Mouse (Mus musculus) hindbrain, embryonic 12.5 days (tissue): ENCODE measurements around the gene Lep. TPM values are rescaled to one million over a fixed set of nuclear protein-coding genes. Genes with fewer than 3 reads are reported as not detected.

ENCODE experiments used
- ATAC-seq: fragments of 200-750 bp; cut with Nextera tagmentation; 2 replicates; pipeline ENCODE4 v1.8.0; 2017; ENCODE audit warnings: moderate TSS enrichment; ENCODE audit not compliant: low FRiP score
- H3K27ac ChIP-seq: fragments of 300-500 bp; sonication (generic); 2 replicates; pipeline ENCODE4 v1.5.1; 2016; ENCODE audit warnings: mild to moderate bottlenecking
- H3K27me3 ChIP-seq: fragments of 300-500 bp; sonication (generic); 2 replicates; pipeline ENCODE4 v1.6.1; 2016; ENCODE audit warnings: mild to moderate bottlenecking
- H3K36me3 ChIP-seq: fragments of 300-500 bp; sonication (generic); 2 replicates; pipeline ENCODE4 v1.6.1; 2016; ENCODE audit warnings: mild to moderate bottlenecking
- H3K4me1 ChIP-seq: fragments of 300-500 bp; sonication (generic); 2 replicates; pipeline ENCODE4 v1.6.1; 2016
- H3K4me2 ChIP-seq: fragments of 300-500 bp; sonication (generic); replicated peaks from 2 replicates; pipeline ENCODE4 v1.6.1; 2016; ENCODE audit warnings: mild to moderate bottlenecking
- H3K4me3 ChIP-seq: fragments of 300-500 bp; sonication (generic); 2 replicates; pipeline ENCODE4 v1.5.1; 2016; ENCODE audit warnings: mild to moderate bottlenecking
- H3K9ac ChIP-seq: fragments of 300-500 bp; sonication (generic); 2 replicates; pipeline ENCODE4 v1.6.1; 2016; ENCODE audit warnings: mild to moderate bottlenecking, moderate library complexity
- H3K9me3 ChIP-seq: fragments of 300-500 bp; sonication (generic); replicated peaks from 2 replicates; pipeline ENCODE4 v1.6.1; 2016; ENCODE audit warnings: mild to moderate bottlenecking
- WGBS: fragments of 180-500 bp; shearing (Covaris S2); methylation state at CpG from one replicate; pipeline ENCODE4 v1.1.7; 2016; 5-methylcytosine and 5-hydroxymethylcytosine counted together
- polyA plus RNA-seq: library from polyadenylated mRNA; unstranded; fragments of >200 nt; fragmentation: Nextera tagmentation; extraction: Ambion mirVana; gene quantifications from 2 replicates; pipeline ENCODE4 v1.2.1, GENCODE M21; 2016

Lep gene
- not detected in 2 replicates for polyA plus RNA-seq

DNA sequence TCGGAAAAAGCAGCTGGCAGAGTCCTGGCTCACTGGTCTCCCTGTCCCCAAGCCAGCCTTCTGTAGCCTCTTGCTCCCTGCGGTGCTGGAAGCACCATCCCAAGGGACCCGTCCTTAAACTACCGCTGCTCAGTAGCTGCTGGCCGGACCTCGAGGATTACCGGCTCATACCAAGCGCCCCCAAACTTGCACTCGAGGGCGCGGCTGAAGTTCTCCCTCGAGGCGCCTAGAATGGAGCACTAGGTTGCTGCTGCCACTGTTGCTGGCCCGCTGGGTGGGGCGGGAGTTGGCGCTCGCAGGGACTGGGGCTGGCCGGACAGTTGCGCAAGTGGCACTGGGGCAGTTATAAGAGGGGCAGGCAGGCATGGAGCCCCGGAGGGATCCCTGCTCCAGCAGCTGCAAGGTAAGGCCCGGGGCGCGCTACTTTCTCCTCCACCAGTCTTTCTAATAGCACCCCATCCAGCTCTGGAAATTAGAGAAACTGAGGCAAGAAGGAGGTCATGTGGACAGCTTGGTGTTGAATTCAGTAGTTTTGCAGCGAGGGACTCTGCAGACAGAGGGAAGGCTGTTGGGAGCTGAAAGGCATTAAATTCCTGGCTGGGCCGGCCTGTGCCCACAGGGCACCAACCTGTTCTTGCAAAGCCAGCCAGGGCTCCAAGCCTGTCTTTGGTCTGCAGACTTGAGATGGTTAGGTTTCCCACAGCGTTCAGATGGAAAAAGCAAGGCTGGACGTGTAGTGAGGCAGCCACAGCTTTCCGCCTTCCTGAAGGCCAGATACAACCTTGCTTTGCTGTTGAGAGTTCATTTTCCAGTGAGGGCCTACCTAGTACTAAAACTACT, at the start of gene Lep:
TSS of gene Lep (plus strand) at position 375 of the 840 bp plus-strand sequence.
- Histone ChIP-seq H3K36me3 (no peaks in the 10 kb centered on the region), H3K27ac (no peak within 1 kb of the TSS), H3K4me1 (0 out of 2 replicates have a peak, but pooled peaks cover 2% of the 10 kb centered on the region), H3K4me2 (no peak within 1 kb of the TSS), H3K9me3 (no peaks in the 10 kb centered on the region), H3K4me3 (no peak within 1 kb of the TSS), H3K9ac (no peak within 1 kb of the TSS), H3K27me3 (no peaks in the 10 kb centered on the region)
- WGBS, result 74% methylated on average over 28 of the region's 28 CpGs
- ATAC-seq, result no peak

DNA sequence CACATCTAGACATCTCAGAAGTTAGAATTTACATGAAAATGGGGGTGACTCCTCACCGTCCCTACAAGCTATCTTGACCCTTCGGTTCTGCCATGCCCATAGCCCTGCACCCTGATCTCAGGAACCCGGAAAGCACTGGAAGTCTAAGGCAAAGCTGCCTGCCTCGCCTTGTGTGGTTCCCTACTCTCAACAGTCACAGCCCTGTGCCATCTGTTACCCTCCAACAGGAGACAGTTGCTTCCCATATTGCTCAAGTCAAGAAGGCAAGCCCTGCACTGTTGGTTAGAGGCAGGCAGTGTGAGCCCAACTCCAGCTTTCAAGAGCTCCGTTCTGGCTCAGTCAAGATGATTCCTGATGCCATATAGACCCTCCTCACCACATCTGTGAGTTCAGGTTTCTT, 48.4 kb upstream of the Lep start:
- no peak overlapping the region for H3K4me3 ChIP-seq
- H3K27ac ChIP-seq, result no peak overlapping the region
- no peaks in the 10 kb centered on the region for H3K36me3 ChIP-seq
- H3K9ac ChIP-seq, result no peak overlapping the region
- ATAC-seq, result no peak
- no peak overlapping the region for H3K4me2 ChIP-seq
- no peaks in the 10 kb centered on the region for H3K27me3 ChIP-seq
- peaks cover 1% of the 10 kb centered on the region for H3K4me1 ChIP-seq
- WGBS, result 83% methylated on average over 5 of the region's 5 CpGs
- no peaks in the 10 kb centered on the region for H3K9me3 ChIP-seq

DNA sequence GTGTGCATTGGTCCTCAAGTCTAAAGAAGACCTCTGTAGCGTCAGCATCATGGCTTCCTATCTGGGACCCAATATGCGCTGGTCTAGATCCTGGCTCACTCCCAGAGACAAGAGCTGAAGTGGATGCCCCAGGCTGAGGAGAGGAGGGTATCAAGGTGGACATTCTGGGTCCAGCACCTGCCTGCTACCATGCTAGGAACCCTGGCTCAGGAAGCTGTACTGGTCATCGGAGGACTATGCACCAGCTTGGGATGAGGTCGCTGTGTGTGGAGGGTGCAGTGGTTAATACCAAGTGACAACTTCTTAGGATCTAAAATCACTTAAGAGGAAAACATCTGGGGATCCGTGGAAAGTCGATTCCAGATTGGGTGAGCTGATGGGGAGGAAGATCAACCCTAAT, 46.8 kb upstream of the Lep start:
- Histone ChIP-seq H3K36me3 (no peaks in the 10 kb centered on the region), H3K27ac (no peak overlapping the region), H3K9ac (no peak overlapping the region), H3K27me3 (peaks cover 9% of the 10 kb centered on the region), H3K4me1 (peaks cover 11% of the 10 kb centered on the region), H3K9me3 (no peaks in the 10 kb centered on the region), H3K4me2 (no peak overlapping the region), H3K4me3 (no peak overlapping the region)
- WGBS, result 90% methylated on average over 6 of the region's 6 CpGs
- no peak for ATAC-seq

DNA sequence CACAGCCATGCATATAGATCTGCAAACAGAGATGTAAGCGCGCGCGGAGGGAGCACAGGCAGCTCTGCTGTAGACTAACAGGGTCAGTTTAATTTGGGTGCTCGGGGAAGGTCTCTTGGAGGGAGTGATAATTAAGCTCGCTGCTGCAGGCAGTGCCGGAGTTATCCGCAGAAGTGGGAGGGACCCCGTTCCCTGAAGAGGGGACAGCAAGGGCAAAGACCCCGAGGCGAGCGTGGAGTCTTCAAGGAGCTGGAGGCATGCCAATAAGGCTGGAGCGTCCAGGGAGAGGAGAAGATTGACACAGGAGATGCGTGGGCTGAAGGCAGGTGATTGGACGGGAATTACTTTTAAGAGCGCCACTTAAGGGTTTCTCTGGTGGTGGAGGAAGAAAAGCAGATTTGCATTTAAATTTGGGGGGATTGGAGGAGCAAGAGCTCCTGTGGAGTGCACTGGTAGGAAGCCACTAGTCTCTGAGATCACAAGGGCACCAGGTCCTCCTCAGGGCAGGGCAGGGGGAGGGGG, 43.1 kb upstream of the Lep start:
- WGBS, result 2% methylated on average over 16 of the region's 16 CpGs
- H3K36me3 ChIP-seq, result no peaks in the 10 kb centered on the region
- H3K4me1 ChIP-seq, result peaks cover 11% of the 10 kb centered on the region
- ATAC-seq, result peak; percentile 57; the same call in 1 of the 2 replicates
- peaks cover 24% of the 10 kb centered on the region for H3K27me3 ChIP-seq
- no peak overlapping the region for H3K27ac ChIP-seq
- peak overlapping the region; percentile 27 for H3K4me3 ChIP-seq
- H3K9me3 ChIP-seq, result no peaks in the 10 kb centered on the region
- H3K4me2 ChIP-seq, result peak overlapping the region; percentile 57
- H3K9ac ChIP-seq, result no peak overlapping the region

DNA sequence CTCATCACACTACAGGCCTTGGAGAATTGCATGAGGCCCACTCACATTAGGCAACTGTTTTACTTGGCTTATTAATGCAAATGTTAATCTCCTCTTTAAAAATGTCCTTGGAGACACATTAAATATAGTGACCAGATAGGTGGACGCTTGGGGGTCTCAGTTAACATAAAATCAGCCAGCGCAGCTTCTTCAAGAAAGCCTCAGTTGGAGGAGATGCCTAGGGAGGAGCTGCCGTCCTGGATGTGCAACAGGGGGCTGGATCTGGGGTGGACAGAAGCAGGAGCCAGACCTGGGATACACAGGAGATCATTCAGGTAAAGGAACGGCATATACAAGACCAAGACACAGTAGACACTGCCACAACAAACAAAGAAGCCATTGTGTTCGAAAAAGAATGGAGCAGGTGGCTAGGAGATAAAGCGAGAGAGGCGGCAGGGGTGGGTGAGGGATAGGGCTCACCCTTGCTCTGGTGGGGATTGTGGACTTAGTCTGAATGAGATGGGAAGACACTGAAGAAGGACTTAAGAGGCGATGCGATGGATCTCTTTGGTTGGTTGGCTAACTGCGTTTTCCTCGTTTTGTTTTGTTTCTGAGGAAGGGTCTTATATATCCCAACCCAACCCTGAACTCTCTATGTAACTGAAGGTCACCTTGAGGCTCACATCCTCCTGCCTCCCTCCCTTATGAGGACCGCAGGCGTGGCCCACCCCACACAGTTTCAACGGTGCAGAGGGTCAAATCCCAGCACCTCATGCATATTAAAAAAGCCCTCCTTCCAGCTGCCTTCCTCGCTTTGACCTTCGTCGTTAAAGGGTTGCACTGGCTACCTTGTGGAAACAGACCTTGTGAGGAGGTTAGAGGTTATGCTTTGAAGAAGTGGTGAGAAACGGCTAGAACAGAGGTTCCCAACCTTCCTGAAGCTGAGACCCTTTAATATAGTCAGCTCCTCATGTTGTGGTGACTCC, 40.0 kb upstream of the Lep start:
- no peak overlapping the region for H3K27ac ChIP-seq
- no peak overlapping the region for H3K9ac ChIP-seq
- H3K4me1 ChIP-seq, result peaks cover 17% of the 10 kb centered on the region
- H3K27me3 ChIP-seq, result peaks cover 34% of the 10 kb centered on the region
- ATAC-seq, result no peak
- H3K9me3 ChIP-seq, result no peaks in the 10 kb centered on the region
- H3K4me3 ChIP-seq, result no peak overlapping the region
- H3K4me2 ChIP-seq, result no peak overlapping the region
- WGBS, result 63% methylated on average over 18 of the region's 18 CpGs
- no peaks in the 10 kb centered on the region for H3K36me3 ChIP-seq

DNA sequence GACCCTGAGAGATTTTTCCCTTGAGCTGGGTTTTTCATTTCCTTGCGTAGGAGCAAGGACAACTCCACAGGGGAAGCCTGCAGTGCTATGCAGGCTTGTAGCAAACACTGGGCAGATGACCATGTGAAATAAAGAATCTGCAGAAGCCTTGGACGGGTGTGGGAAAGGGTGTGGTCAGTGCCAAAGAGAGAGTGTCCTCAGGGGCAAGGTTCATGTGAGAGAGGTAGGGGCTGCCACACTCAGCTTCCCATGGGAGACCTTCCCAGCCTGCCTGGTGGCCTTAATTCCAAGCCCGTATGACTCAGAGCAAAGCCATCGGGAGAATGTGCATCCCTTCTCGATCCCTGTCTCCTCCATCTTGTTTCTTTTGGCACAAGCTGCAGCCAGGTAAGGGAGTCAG, 39.1 kb upstream of the Lep start:
- WGBS, result 81% methylated on average over 5 of the region's 5 CpGs
- no peak overlapping the region for H3K27ac ChIP-seq
- H3K9me3 ChIP-seq, result no peaks in the 10 kb centered on the region
- H3K27me3 ChIP-seq, result peaks cover 42% of the 10 kb centered on the region
- H3K9ac ChIP-seq, result no peak overlapping the region
- H3K4me1 ChIP-seq, result peaks cover 17% of the 10 kb centered on the region
- H3K4me2 ChIP-seq, result no peak overlapping the region
- no peaks in the 10 kb centered on the region for H3K36me3 ChIP-seq
- no peak overlapping the region for H3K4me3 ChIP-seq
- ATAC-seq, result no peak

DNA sequence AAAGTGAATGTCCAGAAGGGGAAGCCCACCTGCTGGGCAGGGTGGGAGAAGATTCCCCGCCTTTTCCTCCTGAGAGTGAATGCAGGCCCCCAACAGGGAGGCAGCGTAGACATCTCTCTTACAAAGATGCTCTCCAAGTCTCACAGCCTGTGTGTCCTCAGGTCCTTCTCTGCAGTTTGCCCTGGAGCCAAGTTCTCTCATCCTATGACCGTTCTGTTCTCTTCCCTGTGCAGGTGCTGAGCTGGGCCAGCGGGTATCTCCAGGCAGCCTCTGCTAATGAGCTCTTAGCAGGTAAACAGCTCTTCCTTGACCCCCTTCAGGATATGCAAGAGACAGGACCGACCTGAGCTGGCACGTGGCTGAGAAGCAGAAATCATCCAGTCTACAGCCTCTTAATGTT, 38.5 kb upstream of the Lep start:
- Histone ChIP-seq H3K27ac (no peak overlapping the region), H3K36me3 (no peaks in the 10 kb centered on the region), H3K4me2 (no peak overlapping the region), H3K4me1 (peaks cover 17% of the 10 kb centered on the region), H3K4me3 (no peak overlapping the region), H3K9ac (no peak overlapping the region), H3K9me3 (no peaks in the 10 kb centered on the region), H3K27me3 (peaks cover 42% of the 10 kb centered on the region)
- no peak for ATAC-seq
- WGBS, result 58% methylated on average over 6 of the region's 6 CpGs

DNA sequence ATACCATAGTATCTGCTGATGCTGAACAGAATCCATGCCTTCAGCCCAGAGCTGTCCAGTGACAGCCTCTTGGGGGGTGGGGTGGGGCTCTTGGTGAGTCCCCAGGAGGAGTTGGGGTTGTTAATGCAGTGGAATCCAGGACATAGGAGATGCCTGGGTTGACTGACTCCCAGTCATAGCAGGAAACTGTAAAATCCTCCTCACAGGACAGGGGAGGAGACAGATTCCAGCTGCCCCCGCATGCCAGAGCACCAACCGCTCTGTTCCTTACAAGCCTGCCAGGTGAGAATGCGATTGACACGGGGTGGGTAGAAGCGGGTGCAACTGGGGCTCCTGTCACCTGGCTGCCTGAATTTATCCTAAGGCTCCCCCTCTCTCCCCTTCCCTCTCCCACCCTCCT, 37.9 kb upstream of the Lep start:
- no peaks in the 10 kb centered on the region for H3K9me3 ChIP-seq
- no peak overlapping the region for H3K9ac ChIP-seq
- no peaks in the 10 kb centered on the region for H3K36me3 ChIP-seq
- H3K4me1 ChIP-seq, result peaks cover 11% of the 10 kb centered on the region
- ATAC-seq, result no peak
- 72% methylated on average over 5 of the region's 5 CpGs for WGBS
- no peak overlapping the region for H3K4me2 ChIP-seq
- peaks cover 42% of the 10 kb centered on the region for H3K27me3 ChIP-seq
- no peak overlapping the region for H3K27ac ChIP-seq
- H3K4me3 ChIP-seq, result no peak overlapping the region

DNA sequence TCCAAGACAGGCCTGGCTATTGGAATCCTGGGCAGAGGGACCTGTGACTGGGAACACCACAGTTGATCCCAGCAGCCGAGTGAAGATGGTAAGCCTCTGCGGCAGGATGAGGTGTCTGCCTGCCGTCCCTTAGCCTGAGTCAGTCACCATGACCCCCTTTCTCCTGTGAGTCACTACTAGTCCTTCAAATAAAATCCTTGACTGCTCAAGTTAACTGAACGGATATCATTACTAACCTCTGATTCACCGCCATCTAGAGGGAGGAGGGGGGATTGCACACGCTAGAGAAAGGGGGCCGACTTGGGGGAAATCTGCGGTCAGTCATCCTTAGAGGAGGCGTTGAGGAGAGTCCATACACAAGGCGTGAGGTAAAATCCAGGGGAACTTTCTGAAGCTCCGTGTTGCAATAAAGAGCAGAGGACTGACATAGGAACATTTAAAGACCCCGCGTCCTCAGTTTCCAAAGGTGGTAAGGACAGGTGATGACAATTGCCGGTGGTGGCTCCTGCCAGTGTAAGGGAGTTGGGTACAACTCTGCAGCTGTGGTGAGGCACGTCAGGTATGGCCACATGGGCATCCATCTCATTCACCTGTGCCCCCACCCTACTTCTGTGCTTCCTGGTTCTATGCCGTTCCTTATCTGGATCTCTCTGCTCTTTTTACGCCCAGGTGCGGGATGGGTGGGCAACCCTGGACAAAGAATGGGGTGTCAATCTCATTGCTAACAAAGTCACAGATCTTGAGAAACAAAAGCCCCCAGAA, 36.6 kb upstream of the Lep start:
- Histone ChIP-seq H3K4me1 (peaks cover 6% of the 10 kb centered on the region; the same call in 1 of the 2 replicates), H3K9ac (peak overlapping the region; percentile 25; the same call in 1 of the 2 replicates), H3K36me3 (no peaks in the 10 kb centered on the region), H3K27me3 (peaks cover 31% of the 10 kb centered on the region), H3K27ac (no peak overlapping the region), H3K4me2 (peak overlapping the region; percentile 39), H3K4me3 (no peak overlapping the region), H3K9me3 (no peaks in the 10 kb centered on the region)
- 36% methylated on average over 18 of the region's 18 CpGs for WGBS
- peak; percentile 68 for ATAC-seq

DNA sequence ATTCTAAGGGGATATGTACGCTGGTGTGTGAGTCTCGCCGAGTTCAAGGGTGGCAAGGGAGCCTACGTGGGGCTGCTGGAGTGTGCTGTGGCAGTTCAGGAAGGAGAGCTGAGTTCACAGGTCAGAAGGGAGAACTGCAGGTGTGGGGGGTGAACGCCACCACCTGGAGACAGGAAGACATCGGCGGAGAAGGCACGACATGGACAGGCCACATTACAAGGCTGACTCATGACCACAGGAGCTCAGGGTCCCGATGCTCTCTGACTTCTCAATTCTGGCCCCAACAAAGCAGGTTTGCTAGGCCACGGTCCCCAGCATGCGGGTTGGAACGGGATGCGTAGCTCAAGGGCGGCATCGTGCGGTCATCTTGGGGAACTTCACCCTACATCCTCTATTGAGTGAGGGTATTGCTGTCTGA, 36.0 kb upstream of the Lep start:
- Histone ChIP-seq H3K9me3 (no peaks in the 10 kb centered on the region), H3K27ac (no peak overlapping the region), H3K4me3 (no peak overlapping the region), H3K36me3 (no peaks in the 10 kb centered on the region), H3K4me1 (peaks cover 6% of the 10 kb centered on the region; the same call in 1 of the 2 replicates), H3K9ac (peak overlapping the region; percentile 25; the same call in 1 of the 2 replicates), H3K4me2 (peak overlapping the region; percentile 39), H3K27me3 (peaks cover 30% of the 10 kb centered on the region)
- peak; percentile 77 for ATAC-seq
- 7% methylated on average over 16 of the region's 16 CpGs for WGBS

DNA sequence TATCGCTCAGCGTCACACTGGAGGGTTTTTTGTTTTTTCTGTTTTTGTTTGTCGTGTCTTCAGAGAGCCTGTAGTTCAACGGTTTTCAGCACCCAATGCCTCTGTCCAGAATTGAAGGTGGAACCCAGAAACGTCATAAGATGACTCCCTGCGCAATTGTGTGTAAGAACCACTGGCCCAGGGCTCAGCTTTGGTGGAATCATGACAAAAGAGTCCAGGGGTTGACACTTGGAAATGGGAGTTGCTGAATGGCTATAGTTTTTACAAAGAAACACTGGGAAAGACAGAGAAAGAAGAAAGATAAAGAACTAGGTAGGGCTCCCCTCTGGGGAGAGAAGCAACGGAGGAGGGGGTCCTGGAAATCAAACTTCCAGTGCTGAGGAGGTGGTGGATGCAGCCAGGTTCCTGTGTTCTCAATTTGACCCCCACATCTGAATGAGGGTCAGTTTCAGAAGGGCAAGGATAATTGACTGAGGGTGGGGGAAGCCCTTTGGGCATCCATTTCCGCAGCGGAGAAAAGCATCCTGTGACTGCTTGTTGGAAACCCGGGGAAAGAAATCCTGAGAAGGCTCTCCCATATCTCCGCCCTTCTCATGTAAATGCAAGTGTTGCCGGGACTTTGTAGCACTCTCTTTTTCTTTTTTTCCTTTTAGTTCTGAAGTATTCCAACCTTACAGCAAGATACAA, 34.1 kb upstream of the Lep start:
- Histone ChIP-seq H3K27ac (no peak overlapping the region), H3K36me3 (no peaks in the 10 kb centered on the region), H3K4me2 (no peak overlapping the region), H3K4me3 (no peak overlapping the region), H3K4me1 (peaks cover 6% of the 10 kb centered on the region; the same call in 1 of the 2 replicates), H3K27me3 (peaks cover 29% of the 10 kb centered on the region), H3K9me3 (peaks cover 5% of the 10 kb centered on the region), H3K9ac (no peak overlapping the region)
- WGBS, result 34% methylated on average over 12 of the region's 12 CpGs
- ATAC-seq, result no peak
